Mouse (Mus musculus): ENCODE data around the gene Suds3.

Suds3 gene

GRCm38 (mm10) chr5:117108731-117109130 is 7.2 kb downstream of the Suds3 start:
- no peak for TF ChIP-seq GATA4 (IDR thresholded peaks at IDR 0.05; ENCODE audit: insufficient replicate concordance, low read length)

- no peak for TF ChIP-seq GATA4 (IDR thresholded peaks at IDR 0.05; ENCODE audit: insufficient replicate concordance, low read length)
These were observed 7.6 kb downstream of the Suds3 start for GRCm38 (mm10) chr5:117108292-117108691.

DNA sequence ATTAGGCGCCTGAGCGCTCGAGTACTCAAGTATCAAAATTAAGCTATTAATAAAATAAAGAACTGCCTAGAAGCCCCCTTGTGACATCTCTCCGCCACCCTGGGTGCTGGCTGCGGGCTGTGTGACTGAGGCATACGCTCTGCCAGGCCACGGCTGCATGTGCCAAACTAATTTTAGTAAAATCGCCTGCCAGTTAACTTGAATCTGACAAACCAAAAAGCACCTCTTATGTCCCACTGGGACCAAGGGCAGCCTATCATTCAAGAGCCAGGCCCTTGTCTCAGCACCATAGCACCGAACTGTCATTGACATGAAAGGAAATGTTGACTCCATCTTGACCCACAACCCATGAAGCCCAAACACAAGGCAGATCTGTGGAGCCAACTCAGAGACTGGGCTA is 10.2 kb downstream of the Suds3 start:
- no peak for TF ChIP-seq GATA4 (IDR thresholded peaks at IDR 0.05; ENCODE audit: insufficient replicate concordance, low read length)

- no peak for TF ChIP-seq GATA4 (IDR thresholded peaks at IDR 0.05; ENCODE audit: insufficient replicate concordance, low read length)
These were observed 11.6 kb downstream of the Suds3 start for GRCm38 (mm10) chr5:117104329-117104728.

- no peak for TF ChIP-seq GATA4 (IDR thresholded peaks at IDR 0.05; ENCODE audit: insufficient replicate concordance, low read length)
These were observed 12.6 kb downstream of the Suds3 start for GRCm38 (mm10) chr5:117103194-117103929.

GRCm38 (mm10) chr5:117099742-117100141 is 16.2 kb downstream of the Suds3 start:
- no peak for TF ChIP-seq GATA4 (IDR thresholded peaks at IDR 0.05; ENCODE audit: insufficient replicate concordance, low read length)

- TF ChIP-seq GATA4 (IDR thresholded peaks at IDR 0.05; ENCODE audit: insufficient replicate concordance, low read length) = no peak
These were observed 16.9 kb downstream of the Suds3 start for GRCm38 (mm10) chr5:117099008-117099407.

GRCm38 (mm10) chr5:117096716-117097115 is 19.2 kb downstream of the Suds3 start:
- no peak for TF ChIP-seq GATA4 (IDR thresholded peaks at IDR 0.05; ENCODE audit: insufficient replicate concordance, low read length)

DNA sequence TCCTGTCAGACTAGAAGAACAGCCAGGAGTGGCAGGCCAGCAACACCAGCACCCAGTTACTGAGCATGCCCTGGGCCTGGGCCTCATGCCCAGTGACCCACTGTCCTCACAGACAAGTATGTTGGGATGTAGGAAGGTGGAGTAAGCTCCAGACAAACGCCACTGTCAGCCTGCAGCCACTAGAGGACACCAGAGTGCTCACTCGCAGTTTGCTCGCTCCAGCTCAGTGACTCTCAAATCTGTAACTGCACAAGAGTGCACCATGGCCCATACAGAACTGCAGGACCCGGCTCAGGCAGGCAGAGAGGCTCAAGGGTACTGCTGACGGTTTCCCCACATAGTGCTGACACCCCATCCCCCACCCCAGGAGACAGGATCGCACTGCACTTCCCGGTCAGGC is 21.5 kb downstream of the Suds3 start:
- no peak for TF ChIP-seq GATA4 (IDR thresholded peaks at IDR 0.05; ENCODE audit: insufficient replicate concordance, low read length)

DNA sequence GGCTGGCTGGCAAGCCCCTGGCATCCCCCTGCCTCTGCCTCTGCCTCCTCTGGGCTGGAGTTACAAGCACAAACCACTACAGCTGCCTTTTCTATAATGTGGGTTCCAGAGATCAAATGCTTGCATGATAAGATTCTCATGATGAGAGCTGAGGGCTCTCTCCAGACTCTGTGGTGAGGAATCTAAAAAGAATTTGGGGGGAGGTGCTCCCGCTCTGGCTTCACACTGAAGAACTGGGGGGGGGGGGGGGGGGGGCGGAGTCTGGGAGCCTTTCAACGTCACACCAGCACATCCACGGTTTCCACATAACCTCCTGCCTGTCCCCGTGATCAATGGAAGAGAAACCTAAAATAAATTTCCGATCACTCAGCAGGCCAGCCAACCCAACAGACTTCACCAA is 26.1 kb downstream of the Suds3 start:
- TF ChIP-seq GATA4 (IDR thresholded peaks at IDR 0.05; ENCODE audit: insufficient replicate concordance, low read length) = no peak

- no peak for TF ChIP-seq GATA4 (IDR thresholded peaks at IDR 0.05; ENCODE audit: insufficient replicate concordance, low read length)
These were observed 26.8 kb downstream of the Suds3 start for GRCm38 (mm10) chr5:117089147-117089546.

- TF ChIP-seq GATA4 (IDR thresholded peaks at IDR 0.05; ENCODE audit: insufficient replicate concordance, low read length) = no peak
These were observed 28.2 kb downstream of the Suds3 start for GRCm38 (mm10) chr5:117087718-117088117.

DNA sequence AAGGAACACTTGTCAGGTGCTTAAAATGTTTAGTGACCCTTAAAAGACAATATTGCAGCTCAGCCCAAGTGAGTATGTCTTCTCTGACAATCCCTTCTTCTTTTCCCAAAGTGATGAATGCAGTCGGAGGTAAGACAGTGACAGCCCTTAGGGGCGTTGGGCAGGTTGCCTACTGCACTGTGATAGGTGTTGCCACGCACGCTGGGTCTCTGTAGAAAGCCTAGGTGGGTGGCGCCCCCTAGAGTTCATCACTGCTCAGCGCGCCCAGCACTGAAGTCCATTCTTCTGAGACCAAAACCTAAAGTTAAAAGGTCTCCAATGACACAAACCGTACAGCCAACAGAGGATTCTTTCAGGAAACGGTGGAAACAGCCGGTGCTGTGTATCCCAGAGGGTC is 46.4 kb downstream of the Suds3 start:
- TF ChIP-seq GATA4 (IDR thresholded peaks at IDR 0.05; ENCODE audit: insufficient replicate concordance, low read length) = no peak

GRCm38 (mm10) chr5:117068808-117069497 is 47.0 kb downstream of the Suds3 start:
- no peak for TF ChIP-seq GATA4 (IDR thresholded peaks at IDR 0.05; ENCODE audit: insufficient replicate concordance, low read length)

GRCm38 (mm10) chr5:117068181-117068580 is 47.7 kb downstream of the Suds3 start:
- no peak for TF ChIP-seq GATA4 (IDR thresholded peaks at IDR 0.05; ENCODE audit: insufficient replicate concordance, low read length)

DNA sequence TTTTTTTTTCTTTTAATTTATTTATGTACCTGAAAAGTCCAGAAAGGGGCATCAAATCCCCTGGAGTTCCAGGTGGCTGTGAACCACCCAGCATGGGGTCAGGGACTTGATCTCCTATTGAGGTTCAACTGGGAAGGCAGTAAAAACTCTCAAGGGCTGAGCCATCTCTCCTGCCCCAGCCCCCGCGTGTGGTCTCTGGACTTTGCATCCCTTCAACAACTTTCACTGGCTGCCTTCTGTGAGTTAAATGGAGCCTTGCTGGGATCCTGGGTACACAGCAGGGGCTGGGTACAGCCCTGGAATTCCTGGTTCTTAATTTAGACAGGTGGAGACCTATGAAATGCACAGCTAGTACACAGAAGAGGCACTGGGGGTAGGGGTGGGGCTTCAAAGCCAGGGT is 54.7 kb downstream of the Suds3 start:
- no peak for TF ChIP-seq GATA4 (IDR thresholded peaks at IDR 0.05; ENCODE audit: insufficient replicate concordance, low read length)
